Mouse (Mus musculus) liver, adult 2 months (tissue): ENCODE measurements around the gene Osgep. TPM values are rescaled to one million over a fixed set of nuclear protein-coding genes. Genes with fewer than 3 reads are reported as not detected.
A peak's percentile ranks its signal among the peaks of the same experiment; 100 is the strongest.
"Not testable (repeated sequence)": the region's sequence is repeated elsewhere in the genome, so short reads cannot be mapped to it uniquely, and the experiment has no call there.

Source experiments
- DNase-seq: peaks from one replicate; pipeline ENCODE4 v3.0.0-alpha.2; 2011; ENCODE audit warnings: low read depth, low spot score; ENCODE audit errors: extremely low read depth
- H3K27ac ChIP-seq: fragments of 200-500 bp; replicated peaks from 2 replicates; pipeline ENCODE4 v1.5.1; 2012; ENCODE audit warnings: low read depth, mild to moderate bottlenecking, control low read depth, inconsistent platforms, low read length; ENCODE audit not compliant: insufficient read depth
- H3K27me3 ChIP-seq: fragments of 200-500 bp; 2 replicates; pipeline ENCODE4 v1.6.1; 2012; ENCODE audit warnings: mild to moderate bottlenecking, moderate library complexity, low read length, inconsistent platforms; ENCODE audit not compliant: control insufficient read depth, insufficient read depth
- H3K36me3 ChIP-seq: fragments of 200-500 bp; 2 replicates; pipeline ENCODE4 v1.6.1; 2012; ENCODE audit warnings: low read length, inconsistent platforms; ENCODE audit not compliant: control insufficient read depth, insufficient read depth
- H3K4me1 ChIP-seq: fragments of 200-500 bp; 2 replicates; pipeline ENCODE4 v1.6.1; 2011; ENCODE audit warnings: low read length; ENCODE audit not compliant: control insufficient read depth, insufficient read depth
- H3K4me3 ChIP-seq: fragments of 200-500 bp; 2 replicates; pipeline ENCODE4 v1.5.1; 2011; ENCODE audit warnings: low read depth, mild to moderate bottlenecking, control low read depth, low read length, moderate library complexity; ENCODE audit not compliant: insufficient read depth
- H3K79me2 ChIP-seq: fragments of 200-500 bp; 2 replicates; pipeline ENCODE4 v1.6.1; 2012; ENCODE audit warnings: inconsistent platforms, mild to moderate bottlenecking, low read length, moderate library complexity; ENCODE audit not compliant: control insufficient read depth, insufficient read depth
- H3K9ac ChIP-seq: fragments of 200-500 bp; 2 replicates; pipeline ENCODE4 v1.6.1; 2012; ENCODE audit warnings: low read depth, mild to moderate bottlenecking, control low read depth, inconsistent platforms, low read length
- CTCF ChIP-seq: fragments of 200-500 bp; IDR thresholded peaks from 2 replicates; pipeline ENCODE4 v1.5.1; 2011; ENCODE audit warnings: low read depth, low read length, control low read depth
- POLR2A ChIP-seq: fragments of 200-500 bp; IDR thresholded peaks from 2 replicates; pipeline ENCODE4 v1.6.1; 2011; ENCODE audit warnings: low read length, control low read depth; ENCODE audit not compliant: insufficient read depth; ENCODE audit errors: extremely low read depth
- WGBS: fragments of 180-500 bp; shearing (Covaris S2); methylation state at CpG from one replicate; pipeline ENCODE4 v1.1.7; 2018; 5-methylcytosine and 5-hydroxymethylcytosine counted together
- polyA plus RNA-seq: library from polyadenylated mRNA; depleted of rRNA; stranded (reverse); fragments of >200 nt; gene quantifications from 2 replicates; pipeline ENCODE4 v1.2.3, GENCODE M21; 2012
- total RNA-seq: library from RNA; depleted of rRNA; stranded (reverse); fragments of >200 nt; gene quantifications from 2 replicates; pipeline ENCODE4 v1.2.3, GENCODE M21; 2014

The Osgep gene
- total and polyA plus RNA-seq, 2 experiments = 41.5 to 69.2 TPM

DNA sequence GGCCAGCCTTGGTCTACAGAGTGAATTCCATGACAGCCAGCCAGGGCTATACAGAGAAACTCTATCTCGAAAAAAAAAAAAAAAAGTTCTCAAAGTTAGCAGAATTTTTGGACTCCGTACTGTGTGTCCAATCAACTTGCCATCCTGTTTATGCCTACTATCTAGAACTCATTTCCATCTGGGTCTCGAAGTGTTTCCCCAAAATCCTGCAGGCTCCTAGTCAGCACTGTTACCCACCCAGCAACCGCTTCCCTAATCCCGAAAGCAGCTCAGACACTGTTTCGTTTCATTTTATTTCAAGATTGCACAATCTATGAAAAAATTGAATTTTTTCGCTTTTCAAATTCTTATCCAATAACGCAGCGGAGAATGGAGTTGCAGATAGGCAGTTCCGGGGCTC, 30.8 kb upstream of the Osgep start:
- no peaks in the 10 kb centered on the region for H3K27me3 ChIP-seq
- H3K79me2 ChIP-seq = no peaks in the 10 kb centered on the region
- no peak overlapping the region for H3K4me3 ChIP-seq
- peak; percentile 24 for DNase-seq
- H3K9ac ChIP-seq = no peak overlapping the region
- peaks cover 4% of the 10 kb centered on the region; the same call in 1 of the 2 replicates for H3K4me1 ChIP-seq
- 62% methylated on average over 10 of the region's 10 CpGs for WGBS
- TF ChIP-seq CTCF = no peak
- no peak for TF ChIP-seq POLR2A
- no peak overlapping the region for H3K27ac ChIP-seq
- H3K36me3 ChIP-seq = peaks cover 12% of the 10 kb centered on the region

DNA sequence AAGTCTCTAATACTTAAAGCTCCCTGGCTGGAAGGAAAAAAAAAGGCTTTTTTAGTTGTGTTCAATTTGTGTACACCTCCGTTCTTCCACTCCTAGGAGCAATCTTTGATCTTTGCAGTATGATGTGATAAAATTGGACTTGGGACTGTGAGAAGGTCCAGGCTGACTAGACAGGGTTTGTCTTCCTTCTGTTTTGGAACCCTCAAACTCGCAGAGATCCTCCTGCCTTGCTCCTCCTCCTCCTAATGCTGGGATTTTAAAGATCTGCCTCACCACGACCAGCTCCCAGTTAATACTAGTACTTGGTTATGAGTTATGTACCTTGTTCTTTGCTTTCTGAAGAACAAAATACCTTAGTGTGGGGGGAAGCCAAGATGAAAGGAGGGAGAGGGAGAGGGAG, 20.8 kb upstream of the Osgep start:
- H3K79me2 ChIP-seq, H3K4me1 ChIP-seq, H3K36me3 ChIP-seq, H3K27me3 ChIP-seq: not testable (repeated sequence)
- WGBS = under 1% methylated on average over 3 of the region's 3 CpGs
- DNase-seq = peak; percentile 69
- H3K4me3 ChIP-seq = peak overlapping the region; percentile 52
- peak overlapping the region; percentile 94 for H3K27ac ChIP-seq
- H3K9ac ChIP-seq = peak overlapping the region; percentile 52; the same call in 1 of the 2 replicates

DNA sequence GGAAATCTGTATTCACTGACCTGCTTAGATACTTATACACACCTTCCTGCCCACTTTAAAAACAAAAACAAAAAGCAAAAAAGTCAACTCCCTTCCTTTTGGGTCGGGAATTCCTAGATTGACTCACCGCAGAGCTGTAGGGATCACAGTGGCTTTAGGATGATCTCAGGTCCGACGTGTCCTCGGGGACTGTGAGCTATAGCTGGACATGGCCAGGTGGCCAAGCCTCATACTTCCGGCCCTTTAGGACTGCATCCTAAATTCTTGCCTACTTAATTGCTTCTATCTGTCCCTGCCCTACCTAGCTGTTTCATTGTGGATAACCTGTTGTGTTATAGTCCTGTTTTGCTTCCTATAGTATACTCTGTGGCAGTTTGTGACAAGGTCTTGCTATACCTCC, 20.4 kb upstream of the Osgep start:
- H3K79me2 ChIP-seq, H3K27me3 ChIP-seq, DNase-seq, H3K36me3 ChIP-seq, H3K4me1 ChIP-seq: not testable (repeated sequence)
- H3K4me3 ChIP-seq = peak overlapping the region; percentile 67
- peak overlapping the region; percentile 94 for H3K27ac ChIP-seq
- H3K9ac ChIP-seq = peak overlapping the region; percentile 70; the same call in 1 of the 2 replicates
- WGBS = 2% methylated on average over 6 of the region's 6 CpGs

DNA sequence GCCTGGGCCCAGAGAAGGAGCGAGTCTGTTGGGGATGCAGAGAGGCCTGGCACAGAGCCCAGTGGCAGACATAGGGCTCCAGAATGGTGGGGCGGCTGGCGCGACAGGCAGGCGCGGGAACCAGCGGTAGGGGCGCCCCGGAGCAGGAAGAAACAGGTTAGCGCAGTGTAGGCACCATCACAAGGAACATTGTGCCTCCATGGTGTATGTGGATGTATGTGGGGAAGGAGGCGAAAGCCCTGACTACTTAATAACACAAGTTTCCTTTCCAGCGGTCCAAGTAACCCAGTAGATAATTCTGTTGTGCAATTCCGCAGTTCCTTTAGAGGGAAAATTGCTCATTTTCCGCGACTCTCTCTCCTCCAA, 20.0 kb upstream of the Osgep start:
- peak overlapping the region; percentile 67 for H3K4me3 ChIP-seq
- not testable (repeated sequence) for H3K4me1 ChIP-seq, H3K27me3 ChIP-seq, H3K36me3 ChIP-seq, H3K79me2 ChIP-seq
- DNase-seq = peak; percentile 46
- peak overlapping the region; percentile 70 for H3K9ac ChIP-seq
- WGBS = under 1% methylated on average over 15 of the region's 15 CpGs
- peak overlapping the region; percentile 94 for H3K27ac ChIP-seq
- peak; percentile 23; the same call in 1 of the 2 replicates for TF ChIP-seq CTCF

DNA sequence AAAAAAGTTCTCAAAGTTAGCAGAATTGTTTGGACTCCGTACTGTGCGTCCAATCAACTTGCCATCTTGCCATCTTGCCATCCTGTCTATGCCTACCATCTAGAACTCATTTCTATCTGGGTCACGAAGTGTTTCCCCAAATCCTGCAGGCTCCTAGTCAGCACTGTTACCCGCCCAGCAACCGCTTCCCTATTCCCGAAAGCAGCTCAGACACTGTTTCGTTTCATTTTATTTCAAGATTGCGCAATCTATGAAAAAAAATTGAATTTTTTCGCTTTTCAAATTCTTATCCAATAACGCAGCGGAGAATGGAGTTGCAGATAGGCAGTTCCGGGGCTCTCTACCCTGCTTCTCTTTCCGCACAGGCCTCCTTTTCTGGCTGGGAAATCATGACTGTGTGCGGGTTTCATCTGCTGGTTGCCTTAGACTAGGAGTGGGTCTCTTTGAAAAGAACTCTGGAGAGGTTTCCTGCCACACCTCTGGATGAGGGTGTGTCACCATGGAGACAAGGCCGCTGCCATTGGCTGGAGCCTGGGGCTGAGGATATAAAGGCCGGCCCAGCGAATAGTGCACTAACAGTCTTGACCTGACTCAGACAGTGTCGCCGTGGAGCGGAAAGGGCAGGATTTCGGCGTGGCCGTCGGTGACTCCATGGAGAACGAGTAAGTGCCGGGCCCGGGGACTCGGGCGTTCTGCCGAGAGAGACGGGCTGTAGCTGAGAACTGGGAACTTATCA, 19.4 kb upstream of the Osgep start, which contains the start of gene Gm49342:
TSS of gene Gm49342 (plus strand) at position 586 of the 736 bp plus-strand sequence.
- Histone ChIP-seq H3K4me3 (peak within 1 kb of the TSS; percentile 67), H3K36me3 (peaks cover 1% of the 10 kb centered on the region), H3K4me1 (0 out of 2 replicates have a peak, but pooled peaks cover 2% of the 10 kb centered on the region), H3K27ac (peak within 1 kb of the TSS; percentile 94), H3K9ac (peak within 1 kb of the TSS; percentile 70), H3K27me3 (no peaks in the 10 kb centered on the region), H3K79me2 (no peaks in the 10 kb centered on the region; the same call in 1 of the 2 replicates)
- DNase-seq = peak; percentile 91
- 3% methylated on average over 31 of the region's 31 CpGs for WGBS
- peak; percentile 47; the same call in 1 of the 2 replicates for TF ChIP-seq CTCF
- peak; percentile 99 for TF ChIP-seq POLR2A

DNA sequence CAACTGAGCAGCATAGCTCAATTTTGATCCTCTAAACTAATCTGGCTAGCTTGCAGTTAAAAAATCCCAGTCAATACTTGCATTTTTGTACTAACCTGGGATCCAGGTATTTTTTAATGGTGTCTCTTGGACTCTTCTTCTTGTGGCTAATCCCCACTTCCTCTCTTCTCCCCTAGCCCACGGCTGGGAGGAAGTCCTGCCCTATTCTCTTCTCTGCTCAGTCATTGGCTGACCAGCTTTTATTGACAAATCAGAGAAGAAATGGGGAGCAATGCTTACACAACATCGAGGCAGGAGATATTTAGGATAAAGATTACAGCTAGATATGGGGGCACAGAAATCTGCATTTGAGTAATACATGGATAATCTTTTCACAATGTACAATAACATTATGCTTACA, 14.2 kb upstream of the Osgep start:
- H3K27ac ChIP-seq = no peak overlapping the region
- H3K4me3 ChIP-seq = no peak overlapping the region
- TF ChIP-seq POLR2A (no peak), CTCF (no peak)

More for the DNA sequence above, 14.2 kb upstream of the Osgep start:
- Histone ChIP-seq H3K4me1 (no peaks in the 10 kb centered on the region), H3K79me2 (no peaks in the 10 kb centered on the region), H3K9ac (no peak overlapping the region), H3K36me3 (no peaks in the 10 kb centered on the region), H3K27me3 (no peaks in the 10 kb centered on the region)
- WGBS = 25% methylated on average over 2 of the region's 2 CpGs
- no peak for DNase-seq
